Mouse (Mus musculus) frontal cortex, adult (tissue): ENCODE data around the gene Zbtb8os.
"Not testable (repeated sequence)": the region's sequence is repeated elsewhere in the genome, so short reads cannot be mapped to it uniquely, and the experiment has no call there.

Source experiments
- ATAC-seq: cut with Nextera tagmentation; 2 replicates; pipeline ENCODE4 v1.9.2; 2017; ENCODE audit warnings: mild to moderate bottlenecking, moderate library complexity, mixed read lengths; ENCODE audit not compliant: low TSS enrichment

The Zbtb8os gene

DNA sequence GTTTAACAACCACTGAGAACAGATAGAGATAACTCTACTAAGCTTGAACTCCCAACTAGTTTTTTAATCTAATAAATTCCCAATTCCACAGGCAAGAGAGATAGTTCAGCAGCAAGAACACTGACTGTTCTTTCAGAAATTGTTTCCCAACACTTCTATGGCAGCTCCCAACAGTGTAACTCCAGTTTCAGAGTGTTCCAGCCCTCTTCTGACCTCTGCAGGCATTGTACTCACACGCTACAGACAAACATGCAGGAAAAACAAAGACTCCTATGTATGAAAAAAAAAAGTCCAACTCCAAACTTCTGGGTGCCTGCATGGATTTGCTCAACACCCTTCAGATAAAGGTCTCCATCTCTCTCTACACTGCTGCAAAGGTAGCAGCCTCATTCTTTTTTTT is 2.6 kb upstream of the Zbtb8os start:
- no peak for ATAC-seq

DNA sequence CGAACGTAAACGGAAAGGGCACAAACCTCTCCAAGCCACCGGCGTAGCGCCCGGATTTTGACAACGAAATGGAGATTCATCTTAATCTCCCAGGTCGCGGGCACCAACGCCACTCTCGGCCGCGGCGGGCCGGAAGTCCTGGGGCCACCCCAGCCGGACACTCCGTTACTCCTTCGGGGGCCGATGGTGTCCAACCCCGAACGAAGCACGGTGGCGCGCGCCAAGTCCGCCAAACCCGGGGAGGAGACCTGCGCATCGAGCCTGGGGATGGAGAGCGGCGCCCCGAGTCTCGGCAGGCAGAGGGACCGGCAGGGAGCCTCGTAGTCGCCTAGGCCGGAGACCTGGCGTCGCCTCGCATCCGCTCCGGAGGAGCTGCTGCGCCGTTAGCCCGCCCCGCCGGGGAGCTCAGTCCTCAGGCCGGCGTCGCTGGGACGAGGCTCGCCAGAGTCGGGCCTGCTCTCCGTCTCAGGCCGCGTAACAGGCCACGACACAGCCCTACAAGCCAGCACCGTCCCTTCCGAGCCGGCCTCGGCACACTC is 749 bp upstream of the Zbtb8os start:
- ATAC-seq = peak; percentile 3; the same call in 1 of the 2 replicates

DNA sequence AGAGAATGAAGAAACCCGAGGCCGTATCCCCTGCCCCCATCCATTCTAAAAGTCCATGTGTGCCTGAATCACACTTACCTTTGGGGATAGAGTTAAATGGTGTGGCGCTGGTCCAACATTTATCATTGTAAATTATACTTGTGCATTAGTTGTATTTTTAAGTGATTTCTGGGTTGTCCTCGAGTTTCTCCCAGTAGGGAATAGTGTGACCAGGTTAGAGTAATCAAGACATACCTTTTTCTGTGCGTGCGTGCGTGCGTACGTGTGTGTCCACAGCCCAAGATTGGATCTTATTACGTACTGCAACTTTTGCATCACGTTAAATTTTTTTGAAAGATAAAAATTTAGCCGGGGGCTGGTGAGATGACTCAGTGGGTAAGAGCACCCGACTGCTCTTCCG is 796 bp downstream of the Zbtb8os start:
- no peak for ATAC-seq

DNA sequence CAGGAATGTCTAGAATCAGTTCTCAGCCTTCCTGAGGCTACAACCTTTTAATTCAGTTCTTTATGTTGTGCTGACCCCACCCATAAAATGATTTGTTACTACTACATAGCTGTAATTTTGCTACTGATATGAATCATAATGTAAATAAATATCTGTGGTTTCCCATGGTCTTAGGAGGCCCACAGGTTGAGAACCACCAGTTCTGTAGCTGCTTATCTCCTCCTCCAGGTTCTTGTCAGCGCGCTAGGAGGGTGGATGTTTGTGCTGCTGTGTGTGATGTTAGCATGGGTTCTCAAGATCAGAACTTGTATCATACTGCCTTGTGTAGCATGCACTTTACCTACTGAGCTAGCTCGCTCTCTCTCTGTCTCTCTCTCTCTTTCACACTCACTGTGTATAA is 4.2 kb downstream of the Zbtb8os start:
- ATAC-seq = no peak

DNA sequence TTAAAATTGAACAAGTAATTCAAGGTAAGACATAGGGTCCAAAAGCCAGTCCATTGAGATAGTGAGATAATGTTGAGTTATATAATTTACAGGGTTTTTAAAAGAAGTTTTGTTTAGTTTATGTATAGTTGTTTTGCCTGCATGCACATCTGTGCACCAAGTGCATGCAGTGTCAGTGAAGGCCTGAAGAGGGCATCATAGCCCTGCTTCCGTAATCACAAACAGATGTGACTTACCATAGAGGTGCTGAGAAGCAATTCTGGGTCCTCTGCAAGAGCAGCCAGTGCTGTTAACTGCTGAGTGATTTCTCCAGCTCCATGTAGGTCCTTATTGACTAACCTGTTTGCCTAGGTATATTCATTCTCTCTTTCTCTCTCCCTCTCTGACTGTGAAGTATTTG is 6.4 kb downstream of the Zbtb8os start:
- ATAC-seq = no peak

DNA sequence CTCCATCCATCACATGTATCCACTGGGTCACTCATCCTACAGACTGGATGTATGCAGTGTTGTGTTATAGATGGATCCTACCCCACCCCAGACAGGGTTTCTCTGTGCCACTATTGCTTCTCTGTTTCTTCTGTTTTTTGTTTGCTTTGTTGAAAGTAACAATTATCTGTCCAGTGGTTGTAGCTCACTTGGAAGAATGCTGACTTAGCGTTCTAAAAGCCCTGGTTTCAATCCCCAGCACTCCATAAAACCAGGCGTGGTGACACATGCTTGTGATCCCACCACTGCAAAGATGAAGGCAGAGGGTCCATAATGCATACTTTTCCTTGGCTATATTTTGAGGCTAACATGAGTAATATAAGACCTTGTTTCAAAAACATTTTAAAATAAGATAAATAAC is 7.2 kb downstream of the Zbtb8os start:
- ATAC-seq = no peak

DNA sequence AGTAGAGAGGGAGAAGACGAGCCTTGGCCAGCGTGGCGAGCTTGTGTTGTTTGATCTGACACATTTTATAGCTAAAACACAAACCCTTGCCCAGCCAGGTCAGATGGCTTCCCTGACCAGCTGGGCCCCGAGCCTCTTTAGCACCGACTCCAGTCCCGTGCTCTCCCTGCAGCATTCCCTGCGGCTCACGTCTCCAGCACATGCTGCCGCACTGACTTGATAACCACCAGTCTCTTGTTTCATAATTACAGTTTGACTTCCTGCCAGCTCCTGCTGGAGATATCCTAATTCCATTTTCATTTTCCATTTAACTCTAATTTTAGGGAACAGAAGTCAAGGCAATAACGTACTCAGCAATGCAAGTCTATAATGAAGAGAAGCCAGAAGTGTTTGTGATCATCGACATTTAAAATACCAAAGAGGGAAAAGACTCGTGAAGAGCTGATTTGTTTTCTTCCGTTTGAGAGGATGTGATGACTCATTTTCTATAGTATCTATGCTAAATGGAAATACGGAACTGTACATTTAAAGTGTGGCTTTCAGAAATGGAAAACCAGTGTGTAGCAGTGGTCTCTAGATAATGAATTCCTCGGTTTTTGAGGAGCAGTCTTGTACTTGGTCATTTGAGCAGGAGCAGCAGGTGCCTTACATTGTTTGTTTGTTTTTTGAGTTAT is 11.1 kb downstream of the Zbtb8os start:
- peak; percentile 45; the same call in 1 of the 2 replicates for ATAC-seq

DNA sequence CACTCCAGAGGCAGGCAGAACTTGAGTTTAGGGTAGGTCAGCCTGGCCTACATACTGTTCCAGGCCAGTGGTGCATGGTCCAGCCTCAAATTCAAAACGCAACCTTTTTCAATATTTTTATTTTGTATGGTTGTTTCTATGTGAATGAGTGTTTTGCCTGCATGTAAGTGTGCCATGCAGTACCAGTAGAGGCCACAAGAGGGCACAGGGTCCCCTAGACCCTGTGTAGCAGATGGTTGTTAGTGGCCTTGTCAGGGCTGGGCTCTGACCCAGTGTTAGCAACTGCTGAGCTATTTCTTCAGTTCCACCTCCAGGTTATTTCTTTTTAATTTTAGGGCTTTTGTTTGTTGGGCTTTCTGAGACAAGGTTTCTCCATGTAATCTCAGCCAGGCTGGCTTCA is 15.1 kb downstream of the Zbtb8os start:
- ATAC-seq = peak; percentile 55; the same call in 1 of the 2 replicates

DNA sequence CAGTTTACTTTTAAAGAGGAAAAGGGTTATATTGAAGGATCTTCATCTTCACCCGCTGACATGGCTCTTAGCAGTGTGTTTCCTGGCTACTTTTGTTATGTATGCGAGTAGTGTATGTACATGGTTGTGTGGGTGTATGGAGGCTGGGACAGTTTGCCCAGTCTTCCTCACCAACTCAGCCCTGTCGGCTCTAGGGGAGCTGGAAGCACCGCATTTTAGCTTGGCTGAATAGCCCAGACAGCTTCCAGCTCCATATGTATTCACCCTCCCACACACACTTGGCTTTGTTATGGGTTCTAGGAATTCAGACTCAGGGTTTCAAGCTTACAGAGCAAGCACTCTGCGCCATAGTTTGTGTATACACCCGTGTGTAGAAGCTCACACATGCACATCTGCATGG is 15.6 kb downstream of the Zbtb8os start:
- peak; percentile 92 for ATAC-seq

DNA sequence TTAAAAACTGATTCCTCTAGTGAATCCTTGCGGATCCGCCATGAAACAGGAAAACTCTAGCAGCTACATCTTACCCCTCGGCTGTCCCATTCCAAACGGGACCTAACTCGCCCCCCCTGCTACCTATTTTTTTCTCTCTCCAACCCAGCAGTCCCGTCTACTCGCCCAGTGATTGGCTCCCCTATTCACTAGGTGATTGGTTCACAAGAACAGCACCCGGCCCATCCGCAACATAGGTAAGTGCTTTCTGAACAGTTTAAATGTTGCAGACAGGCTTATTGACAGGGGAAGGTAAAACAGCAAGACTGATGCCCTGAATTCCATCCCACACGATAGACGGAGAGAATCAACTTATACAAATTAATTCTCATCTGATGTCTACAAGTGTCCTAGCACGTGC is 17.7 kb downstream of the Zbtb8os start:
- no peak for ATAC-seq

DNA sequence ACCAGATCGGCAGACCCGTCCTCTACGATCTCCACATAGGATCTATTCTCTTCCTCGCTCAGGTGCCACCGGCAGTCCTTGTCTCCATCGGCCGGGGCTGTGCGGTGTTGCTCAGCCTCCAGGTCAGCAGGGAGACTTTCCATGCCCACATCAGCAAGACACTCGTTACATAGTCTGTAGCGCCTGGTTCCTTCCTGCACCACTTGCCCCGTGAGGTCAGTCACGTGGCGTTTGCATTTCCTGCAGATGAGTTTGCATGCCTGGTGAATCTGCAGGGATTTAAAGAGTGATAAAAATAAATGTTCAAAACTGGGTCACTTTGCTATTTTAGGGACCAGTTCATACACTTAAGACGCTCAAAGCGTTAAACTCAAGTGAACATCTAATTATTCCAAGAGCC is 18.7 kb downstream of the Zbtb8os start:
- no peak for ATAC-seq

DNA sequence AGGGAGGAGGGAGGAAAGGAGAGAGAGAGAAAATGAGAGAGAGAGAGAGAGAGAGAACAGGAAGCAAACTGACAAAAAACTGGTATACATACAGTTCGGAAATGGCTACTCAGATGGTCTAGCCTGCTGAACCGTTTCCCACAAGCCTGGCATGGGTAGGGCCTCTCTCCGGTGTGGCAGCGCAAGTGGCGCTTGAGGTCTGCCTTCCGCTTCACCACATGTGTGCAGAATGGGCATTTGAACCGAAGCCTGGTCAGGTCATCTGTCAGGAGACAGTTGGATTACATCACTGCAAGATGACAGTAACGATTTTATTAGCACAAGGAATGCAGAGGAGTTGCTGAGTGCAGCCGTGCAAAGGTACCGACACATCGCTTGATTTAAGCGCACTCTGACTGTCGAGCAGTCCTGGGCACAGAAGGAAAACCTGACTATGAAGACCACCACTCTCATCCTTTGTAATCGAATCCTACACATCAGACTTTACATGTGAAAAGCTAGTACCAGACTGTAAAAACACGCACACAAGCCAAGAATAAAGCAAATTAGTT is 22.2 kb downstream of the Zbtb8os start:
- ATAC-seq = no peak

DNA sequence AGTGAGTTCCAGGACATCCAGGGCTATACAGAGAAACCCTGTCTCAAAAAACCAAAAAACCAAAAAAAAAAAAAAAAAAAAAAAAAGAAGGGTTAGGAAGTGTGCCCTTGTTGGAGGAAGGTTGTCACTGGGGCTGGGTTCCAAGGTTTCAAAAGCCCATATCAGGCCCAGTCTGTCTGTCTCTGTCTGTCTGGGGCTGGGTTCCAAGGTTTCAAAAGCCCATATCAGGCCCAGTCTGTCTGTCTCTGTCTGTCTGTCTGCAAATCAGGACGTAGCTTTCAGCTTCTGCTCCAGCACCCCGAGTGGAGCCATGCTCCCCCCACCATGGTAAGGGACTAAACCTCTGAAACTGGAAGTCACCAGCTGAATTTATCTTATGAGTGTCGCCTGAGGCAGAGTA is 26.7 kb downstream of the Zbtb8os start:
- not testable (repeated sequence) for ATAC-seq

DNA sequence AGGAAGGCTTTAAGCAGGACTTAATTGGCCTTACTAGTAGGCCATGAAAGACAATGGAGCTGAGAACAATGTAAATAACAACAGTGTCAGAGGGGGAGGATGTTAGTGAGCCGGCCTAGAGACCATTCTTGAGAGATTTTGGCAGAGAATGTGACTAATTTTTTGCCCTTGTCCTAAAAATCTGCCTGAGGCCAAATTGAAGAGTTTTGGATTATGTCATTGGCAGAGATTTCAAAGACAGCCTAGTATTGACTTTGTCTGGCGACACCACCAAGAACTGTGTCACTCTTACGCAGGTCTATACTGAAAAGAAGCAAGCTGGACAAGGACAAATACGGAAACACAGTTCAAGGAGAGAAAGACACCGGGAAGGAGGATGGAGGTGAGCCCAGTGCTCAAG is 27.3 kb downstream of the Zbtb8os start:
- no peak for ATAC-seq

DNA sequence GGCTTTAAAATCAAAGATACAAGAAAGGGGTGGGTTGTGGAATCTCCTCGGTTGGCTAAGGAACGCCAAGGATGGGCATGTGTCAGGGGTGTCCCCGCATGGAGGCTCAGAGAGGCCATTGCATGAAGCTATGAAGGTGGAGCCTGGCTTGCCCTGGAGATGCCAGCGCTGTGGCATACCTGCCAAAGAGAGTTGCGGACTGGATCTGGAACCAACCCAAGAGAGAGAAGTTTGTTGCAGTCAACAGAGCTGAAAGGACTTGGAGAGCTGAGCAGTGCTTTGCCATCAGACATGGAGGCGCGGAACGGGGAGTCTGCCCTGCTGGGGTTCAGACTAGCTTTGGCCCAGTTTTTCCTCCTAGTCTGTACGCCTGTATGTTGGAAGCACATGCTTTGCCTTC is 28.0 kb downstream of the Zbtb8os start:
- no peak for ATAC-seq

DNA sequence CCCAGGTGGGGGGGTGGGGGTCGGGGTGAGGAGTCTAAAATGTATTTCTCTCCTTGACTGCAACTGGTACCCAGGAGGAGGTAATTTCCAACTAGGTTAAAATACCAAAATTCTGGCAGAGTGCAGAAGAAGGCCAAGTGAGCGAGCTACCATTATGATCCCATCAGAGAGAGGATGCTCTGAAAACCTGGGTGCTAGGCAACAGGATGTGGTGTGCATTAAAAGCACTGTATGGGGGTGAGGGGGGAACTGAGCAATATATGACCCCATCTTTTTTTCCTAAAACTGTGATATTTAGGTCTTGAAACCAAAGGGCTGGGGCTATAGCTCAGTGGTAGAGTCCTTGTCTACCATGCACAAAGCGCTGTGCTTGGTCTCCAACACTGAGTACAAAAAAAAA is 28.9 kb downstream of the Zbtb8os start:
- no peak for ATAC-seq

DNA sequence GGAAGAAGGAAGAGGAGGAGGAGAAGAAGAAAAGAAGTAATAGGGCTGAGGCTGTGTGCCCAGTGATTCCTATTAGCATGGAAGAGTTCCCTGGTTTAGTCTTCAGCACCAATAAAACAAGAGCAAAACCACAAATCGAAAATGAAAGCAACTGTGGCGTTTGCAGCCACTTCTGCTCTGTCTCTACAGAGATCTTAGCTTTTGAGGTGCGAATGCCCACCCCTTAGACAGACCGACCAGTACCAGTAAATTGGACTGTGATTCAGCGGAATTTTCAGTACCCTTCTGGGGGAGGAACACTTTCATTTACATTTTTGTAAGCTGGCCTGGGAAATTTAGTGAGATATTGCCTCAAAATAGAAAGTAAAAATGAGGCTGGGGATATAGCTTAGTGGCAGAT is 29.7 kb downstream of the Zbtb8os start:
- ATAC-seq = no peak

DNA sequence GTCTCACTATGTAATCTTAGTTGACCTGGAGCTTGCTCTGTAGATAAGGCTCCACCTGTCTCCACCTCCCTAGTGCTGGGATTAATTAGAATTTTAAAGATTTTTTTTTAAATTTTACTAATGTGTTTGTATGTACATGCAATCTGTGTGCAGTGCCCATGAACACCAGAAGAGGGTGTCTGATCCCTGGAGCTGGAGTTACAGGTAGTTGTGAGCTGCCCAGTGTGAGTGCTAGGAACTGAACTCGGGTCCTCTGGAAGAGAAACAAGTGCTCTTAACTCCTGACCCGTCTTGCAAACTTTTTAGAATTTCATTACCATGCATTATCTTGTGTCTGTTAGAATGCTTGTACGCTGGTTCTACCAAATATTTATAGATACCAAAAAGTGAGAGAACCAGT is 35.9 kb downstream of the Zbtb8os start:
- ATAC-seq = no peak

DNA sequence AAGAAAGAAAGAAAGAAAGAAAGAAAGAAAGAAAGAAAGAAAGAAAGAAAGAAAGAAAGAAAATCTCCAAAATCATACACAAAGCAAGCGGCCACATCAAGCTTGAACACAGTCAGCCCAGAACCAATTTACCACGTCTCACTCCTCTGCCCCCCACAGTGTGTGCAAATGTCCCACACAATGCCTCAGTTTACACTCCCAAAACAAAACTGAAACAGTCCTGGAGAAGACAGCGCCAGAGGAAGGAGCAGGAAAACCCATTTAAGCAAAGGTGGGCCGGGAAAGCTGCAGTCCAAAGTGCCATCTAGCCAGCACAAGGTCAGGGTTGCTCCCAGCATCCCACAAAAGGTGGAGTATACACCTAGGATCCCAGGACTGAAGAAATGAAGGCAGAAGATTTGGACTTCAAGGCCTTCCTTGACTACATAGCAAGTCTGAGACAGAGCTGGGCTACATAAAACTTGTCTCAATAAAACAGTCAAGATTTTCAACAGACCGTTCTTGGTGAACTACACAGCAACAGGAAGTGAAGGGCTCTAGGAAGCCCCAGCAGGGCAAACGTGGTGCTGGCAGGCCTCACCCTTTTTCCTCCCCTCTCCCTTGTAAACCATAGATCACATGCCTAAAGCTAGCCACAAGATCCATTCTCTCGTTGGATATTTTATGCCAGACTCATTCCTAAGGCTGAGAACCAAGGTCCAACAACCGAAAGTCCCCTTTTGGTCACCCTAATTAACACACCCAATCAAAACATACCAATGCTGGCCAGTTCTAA is 37.9 kb downstream of the Zbtb8os start:
- ATAC-seq = no peak

DNA sequence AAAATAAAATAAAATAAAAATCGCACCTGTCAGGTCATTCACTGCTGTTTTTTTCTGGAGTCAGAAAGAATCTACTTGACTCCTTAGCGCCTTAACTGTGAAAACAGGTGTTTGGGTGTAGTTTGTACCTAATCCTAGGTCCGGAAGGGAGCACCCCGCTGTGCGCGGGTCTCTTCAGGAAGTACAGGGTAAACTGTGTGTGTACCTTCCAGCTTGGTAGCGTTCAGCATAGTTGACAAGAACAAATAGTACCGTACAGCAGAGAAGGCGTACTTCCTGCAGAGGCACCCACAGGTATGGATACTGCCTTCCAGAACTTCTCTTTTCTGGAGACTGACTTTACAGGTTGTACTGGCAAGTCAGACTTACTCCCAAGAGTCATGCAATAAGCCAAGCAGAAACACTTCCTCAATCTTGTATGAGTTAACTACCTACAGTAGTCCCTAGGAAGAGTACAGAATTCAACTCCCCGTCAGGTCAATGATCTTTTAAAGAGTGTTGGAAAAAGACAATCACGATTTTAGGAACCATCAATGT is 38.8 kb downstream of the Zbtb8os start:
- ATAC-seq = no peak

DNA sequence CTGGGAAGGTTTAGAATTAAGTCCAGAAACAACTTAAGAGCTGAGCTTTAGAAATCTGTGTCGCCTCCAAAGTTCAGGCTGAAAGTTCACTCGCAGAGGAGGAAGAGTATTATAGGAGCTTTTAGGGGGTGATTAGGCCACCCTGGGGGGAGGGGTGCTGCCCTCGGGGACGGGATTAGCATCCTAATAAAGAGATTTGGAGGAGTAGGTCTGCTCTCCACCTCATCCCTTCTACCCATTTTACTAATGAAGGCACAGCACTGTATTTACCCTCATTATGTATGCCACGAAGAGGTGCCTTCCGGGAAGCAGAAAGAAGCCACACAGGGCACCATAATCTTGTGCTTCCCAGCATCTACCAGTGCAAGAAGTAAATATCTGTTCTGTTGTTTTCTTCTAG is 39.5 kb downstream of the Zbtb8os start:
- ATAC-seq = no peak

DNA sequence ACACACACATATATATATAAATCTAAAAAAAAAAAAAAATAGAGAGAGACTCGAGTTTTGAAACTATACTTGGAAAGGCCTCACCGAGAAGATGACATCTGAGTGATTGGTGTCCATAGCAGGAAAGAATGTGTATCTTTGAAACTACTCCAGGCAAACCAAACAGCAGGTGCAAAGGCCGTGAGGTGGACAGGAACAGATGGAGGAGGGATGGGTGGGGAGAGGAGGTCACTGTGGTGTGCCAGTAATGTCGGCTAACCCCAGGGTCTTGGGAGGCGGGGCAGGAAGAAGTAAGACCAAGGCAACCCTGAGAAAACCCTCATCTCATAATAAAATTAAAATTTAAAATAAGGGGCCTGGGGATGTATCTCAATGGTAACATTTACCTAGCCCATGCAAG is 40.3 kb downstream of the Zbtb8os start:
- ATAC-seq = no peak
